Mouse (Mus musculus): ENCODE data around the gene 9930021J03Rik.

Gene 9930021J03Rik

DNA sequence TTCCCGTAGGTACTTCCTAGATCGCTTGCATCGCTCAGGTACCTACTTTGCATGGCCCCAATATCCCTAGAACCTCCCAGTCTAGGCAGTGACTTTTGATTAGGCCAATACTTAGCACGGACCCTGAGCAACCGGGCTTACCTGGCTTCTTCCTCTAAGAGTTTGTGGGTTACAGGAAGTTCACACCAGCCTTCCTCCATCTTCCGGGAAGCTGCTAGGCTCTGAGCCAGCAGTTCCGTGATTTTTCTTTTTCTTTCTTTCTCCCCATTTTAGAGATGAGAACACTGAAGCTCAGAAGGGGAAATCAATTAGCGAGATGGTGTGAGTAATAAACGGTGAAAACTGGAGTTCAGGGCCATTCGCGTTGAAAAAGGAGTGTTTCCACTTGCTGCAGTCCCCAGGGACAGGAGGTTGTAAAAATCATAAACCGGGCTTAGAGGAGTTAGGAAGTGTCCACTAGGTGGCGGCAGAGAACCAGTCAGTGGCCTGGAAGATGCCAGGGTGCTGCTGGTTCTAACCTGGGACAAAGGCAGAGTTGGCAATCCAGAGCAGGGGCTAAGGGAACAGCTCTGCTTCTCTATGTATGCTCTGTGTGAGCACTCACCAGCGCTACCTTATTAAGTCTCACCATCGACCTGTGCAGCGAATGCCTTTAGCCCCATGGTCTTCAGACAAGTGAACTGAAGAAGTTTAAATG is 121.8 kb downstream of the 9930021J03Rik start:
- DNase-seq = peak; percentile 86

- DNase-seq = no peak
Measured at GRCm38 (mm10) chr19:29680182-29681152, 125.3 kb downstream of the 9930021J03Rik start.

- DNase-seq = no peak
Measured at GRCm38 (mm10) chr19:29678181-29678778, 127.5 kb downstream of the 9930021J03Rik start.

- no peak for DNase-seq
Measured at GRCm38 (mm10) chr19:29676479-29677193, 129.2 kb downstream of the 9930021J03Rik start.

GRCm38 (mm10) chr19:29675562-29676078 is 130.2 kb downstream of the 9930021J03Rik start:
- DNase-seq = no peak

GRCm38 (mm10) chr19:29674946-29675345 is 130.8 kb downstream of the 9930021J03Rik start:
- DNase-seq = no peak

GRCm38 (mm10) chr19:29672660-29673059 is 133.1 kb downstream of the 9930021J03Rik start:
- DNase-seq = no peak

DNA sequence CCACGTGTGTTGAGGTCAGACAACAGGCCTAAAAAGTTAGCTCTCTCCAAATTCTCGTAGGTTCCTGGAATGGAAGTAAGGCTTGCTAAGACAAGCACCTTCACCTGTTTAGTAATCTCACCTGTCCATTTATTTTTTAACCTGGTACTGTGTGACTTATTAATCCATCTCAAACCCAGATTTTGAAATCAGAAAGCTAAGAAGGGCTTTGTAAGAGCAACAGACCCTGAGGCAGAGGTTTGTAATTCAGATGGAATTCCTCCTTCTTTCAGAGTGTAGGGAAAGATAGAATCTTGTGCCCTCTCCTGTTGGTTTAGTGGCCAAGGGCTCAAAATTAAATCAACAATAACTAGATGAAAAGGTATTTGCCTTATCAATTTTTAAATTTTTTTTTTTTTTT is 134.6 kb downstream of the 9930021J03Rik start:
- DNase-seq = no peak

- DNase-seq = no peak
Measured at GRCm38 (mm10) chr19:29670247-29670646, 135.5 kb downstream of the 9930021J03Rik start.

- no peak for DNase-seq
Measured at GRCm38 (mm10) chr19:29668135-29668534, 137.7 kb downstream of the 9930021J03Rik start.

- DNase-seq = no peak
Measured at GRCm38 (mm10) chr19:29666965-29667594, 138.7 kb downstream of the 9930021J03Rik start.

DNA sequence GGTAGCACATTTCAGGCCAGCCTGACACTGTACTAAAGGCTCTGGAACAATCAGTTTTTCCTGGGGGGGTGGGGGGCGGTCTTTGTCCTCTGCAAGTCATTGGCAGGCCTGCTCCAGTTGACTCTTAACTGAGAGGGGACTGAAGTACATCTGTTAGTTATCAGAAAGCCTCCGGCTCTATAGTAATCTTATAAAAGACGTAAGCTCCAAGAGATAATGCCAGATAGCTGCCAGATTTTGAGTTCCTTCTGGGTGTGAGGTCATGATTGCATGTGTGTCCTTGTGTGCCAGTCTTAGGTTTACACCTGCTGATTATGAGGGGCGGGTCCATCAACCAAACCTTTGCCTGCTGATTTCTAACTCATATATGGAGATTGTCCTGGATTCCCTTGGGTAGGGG is 139.6 kb downstream of the 9930021J03Rik start:
- DNase-seq = no peak

- DNase-seq = no peak
Measured at GRCm38 (mm10) chr19:29664934-29665333, 140.9 kb downstream of the 9930021J03Rik start.
